Mouse (Mus musculus): ENCODE data around the gene Blcap.

The Blcap gene

DNA sequence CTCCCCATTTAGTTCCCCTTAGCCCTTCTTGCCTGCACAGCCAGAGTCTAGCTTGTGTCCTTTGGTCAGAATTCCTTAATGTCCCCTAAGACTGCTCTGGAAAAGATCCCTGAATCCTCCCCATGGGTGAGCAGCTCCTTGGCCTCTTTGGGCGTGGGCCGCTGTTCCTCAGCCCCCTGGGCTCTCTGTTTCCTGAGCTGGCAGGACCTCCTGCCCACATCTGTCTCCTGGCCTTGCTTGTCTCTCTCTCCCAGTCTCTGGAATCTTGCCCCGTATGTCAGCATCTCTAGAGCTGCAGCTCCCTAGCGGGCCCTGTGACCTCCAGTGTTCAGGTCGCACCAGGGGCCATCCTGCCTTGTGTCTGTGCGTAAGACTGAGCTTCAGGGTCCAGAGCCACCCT is 51.6 kb downstream of the Blcap start:
- no peak for DNase-seq (ENCODE audit: low read depth)

DNA sequence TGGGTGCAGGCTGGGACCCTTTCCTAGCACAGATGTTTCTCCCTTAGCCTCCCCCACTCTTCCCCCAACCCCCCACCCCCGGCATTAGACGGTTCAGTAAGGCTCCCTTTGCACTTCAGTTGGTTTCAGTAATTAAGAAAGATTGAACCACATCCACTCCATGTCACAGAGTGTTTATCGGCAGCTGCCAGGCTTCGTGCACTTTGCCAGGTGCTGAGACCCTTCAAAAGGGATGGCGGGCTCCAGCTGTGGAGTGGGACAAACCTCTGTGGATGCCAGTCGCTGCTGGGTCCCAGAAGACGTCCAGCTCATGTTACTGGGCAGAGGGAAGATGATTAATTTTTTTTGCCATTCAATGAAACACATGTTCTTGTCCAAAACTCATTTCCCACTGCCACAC is 52.6 kb downstream of the Blcap start:
- DNase-seq (ENCODE audit: low read depth) = no peak

DNA sequence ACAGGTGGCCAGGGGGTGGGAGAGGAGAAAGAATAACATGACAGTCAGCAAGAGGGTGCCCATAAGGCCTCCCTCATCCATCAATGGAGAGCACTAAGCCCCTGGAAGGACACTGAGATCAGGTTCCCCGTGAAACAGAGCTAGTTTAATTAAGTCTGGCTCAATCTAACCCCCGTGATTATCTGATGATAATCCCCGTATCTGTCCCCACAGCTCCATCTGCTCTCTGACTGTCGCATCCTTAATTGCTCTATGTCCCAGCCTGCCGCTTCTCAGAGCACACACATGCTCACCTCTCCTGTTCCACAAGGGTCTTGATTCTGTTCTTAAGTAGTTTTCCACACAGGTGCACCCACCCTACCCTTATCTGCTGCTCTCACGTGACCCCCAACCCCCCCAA is 53.5 kb downstream of the Blcap start:
- DNase-seq (ENCODE audit: low read depth) = no peak

DNA sequence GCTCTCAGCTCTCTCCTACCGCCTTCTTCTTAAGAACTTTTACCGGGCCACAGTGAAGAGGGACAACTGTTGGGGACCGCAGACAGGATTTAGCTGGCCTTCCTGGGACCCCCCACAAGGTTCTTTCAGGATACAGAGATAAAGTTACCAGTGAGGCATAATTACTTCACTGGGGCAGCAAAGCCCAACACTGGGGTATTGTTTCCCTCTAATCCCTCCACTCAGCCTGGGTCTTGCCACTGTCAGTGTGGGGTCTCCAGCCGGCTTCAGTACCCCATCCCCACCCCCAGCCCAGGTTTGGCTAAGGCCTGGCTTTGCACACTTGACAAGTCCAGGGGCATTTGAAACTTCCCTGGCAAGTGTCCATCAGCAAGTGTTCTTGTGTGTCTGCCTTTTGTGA is 56.7 kb downstream of the Blcap start:
- no peak for DNase-seq (ENCODE audit: low read depth)

DNA sequence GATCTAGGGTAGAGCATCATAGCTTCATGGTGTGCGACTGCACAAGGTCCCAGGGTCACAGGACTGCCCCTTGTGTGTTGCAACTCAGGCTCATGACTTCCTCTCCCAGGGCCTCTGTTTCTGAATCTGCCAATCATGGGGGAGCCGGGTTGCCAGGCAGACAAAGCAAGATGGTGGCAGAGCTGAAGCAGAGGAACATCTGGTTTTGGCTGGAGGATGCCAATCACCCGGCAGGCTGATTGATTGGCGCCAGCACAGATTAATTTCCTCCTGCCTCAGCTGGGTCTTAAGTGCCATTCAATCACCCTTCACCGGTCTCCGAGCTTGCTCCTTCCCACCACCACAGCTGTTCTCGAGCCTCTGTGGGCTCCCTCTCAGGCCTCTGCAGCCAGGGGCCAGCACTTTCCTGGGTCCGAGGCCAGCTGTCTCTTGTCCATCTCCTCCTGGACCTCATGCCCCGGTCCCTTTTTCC is 57.3 kb downstream of the Blcap start:
- DNase-seq (ENCODE audit: low read depth) = no peak

DNA sequence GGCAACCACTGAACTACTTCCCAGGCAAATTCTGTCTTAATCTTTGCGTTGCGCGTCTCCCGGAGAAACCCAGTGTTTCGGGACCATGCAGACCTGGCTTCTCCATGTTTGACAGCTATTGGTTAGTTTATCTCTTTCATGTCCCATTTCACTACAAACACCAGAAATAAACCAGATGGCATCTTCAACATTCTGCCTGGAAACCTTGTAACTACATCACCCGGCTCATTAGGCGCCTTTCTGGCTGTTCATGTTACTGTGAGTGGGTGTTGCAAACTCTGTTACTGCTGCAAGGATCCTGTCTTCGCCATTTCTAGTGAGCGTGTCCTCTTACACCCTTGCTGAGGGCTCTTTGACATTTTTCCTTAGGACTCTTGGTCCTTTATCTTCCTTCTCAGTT is 58.2 kb downstream of the Blcap start:
- DNase-seq (ENCODE audit: low read depth) = no peak

DNA sequence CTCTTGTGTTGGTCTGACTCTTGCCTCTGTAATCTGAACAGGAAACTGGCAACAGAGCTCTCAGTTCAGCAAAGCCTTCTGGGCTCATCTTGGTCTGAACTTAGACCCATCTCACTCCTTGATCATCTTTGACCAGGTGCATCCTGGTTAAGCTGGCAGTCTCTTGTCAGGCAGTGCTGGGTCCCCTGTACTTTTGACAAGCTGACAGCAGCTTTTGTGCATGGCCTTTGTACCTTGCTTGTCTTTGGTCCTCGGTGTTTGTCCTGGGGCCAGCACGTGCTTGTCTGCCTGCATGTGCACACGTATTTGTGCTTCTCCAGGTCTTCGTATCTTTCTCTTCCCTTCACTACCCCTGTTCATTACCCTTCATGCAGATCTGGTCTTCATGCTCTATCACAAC is 61.0 kb downstream of the Blcap start:
- no peak for DNase-seq (ENCODE audit: low read depth)

DNA sequence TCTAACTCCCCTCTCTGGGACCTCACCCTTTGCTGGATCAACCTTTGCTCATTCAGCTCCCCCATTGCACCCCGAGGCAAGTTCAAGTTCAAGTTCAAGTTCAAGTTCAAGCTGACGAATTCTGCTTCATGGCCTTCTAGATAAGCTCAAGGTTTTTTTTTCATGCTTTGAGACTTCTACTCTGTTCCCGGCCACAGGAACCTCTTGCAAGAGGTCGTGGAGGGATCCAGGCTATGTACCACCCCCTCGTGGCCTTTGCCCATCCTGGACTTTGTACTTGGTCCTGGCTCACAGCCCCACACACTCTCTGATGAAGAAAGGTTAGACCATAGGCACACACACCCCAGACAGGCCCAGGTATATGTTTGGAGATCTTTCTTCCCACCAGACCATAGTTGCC is 61.9 kb downstream of the Blcap start:
- no peak for DNase-seq (ENCODE audit: low read depth)

DNA sequence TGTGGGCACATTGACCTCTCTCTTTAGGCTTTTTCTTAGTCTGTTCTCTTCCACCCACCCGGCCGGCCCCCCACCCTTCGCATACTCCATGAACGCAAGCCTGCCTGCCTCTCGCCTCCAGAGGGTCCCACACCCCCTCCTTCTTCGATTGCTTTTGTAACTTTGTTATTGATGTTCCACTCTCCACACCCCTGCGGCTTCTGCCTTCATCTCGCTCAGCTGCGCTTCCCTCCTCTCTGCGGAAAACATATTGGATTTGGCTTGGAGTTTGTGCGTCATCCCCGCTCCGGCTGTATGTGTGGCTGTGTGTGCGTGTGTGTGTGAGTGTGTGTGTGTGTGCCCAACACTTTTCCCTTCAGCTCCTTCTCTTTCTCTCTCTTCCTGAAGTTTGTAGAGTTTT is 64.3 kb downstream of the Blcap start:
- no peak for DNase-seq (ENCODE audit: low read depth)
